Mouse (Mus musculus) hindbrain, postnatal 0 days (tissue): Measurements from ENCODE around the gene Iqsec2. TPM values are rescaled to one million over a fixed set of nuclear protein-coding genes. Genes with fewer than 3 reads are reported as not detected.

Experiments used
- ATAC-seq: fragments of 200-750 bp; cut with Nextera tagmentation; 2 replicates; pipeline ENCODE4 v1.8.0; 2017; ENCODE audit warnings: mild to moderate bottlenecking, moderate TSS enrichment, moderate library complexity
- DNase-seq: peaks from one replicate; pipeline ENCODE4 v3.0.0-alpha.2; 2015; ENCODE audit warnings: low spot score
- H3K27ac ChIP-seq: fragments of 300-500 bp; sonication (generic); 2 replicates; pipeline ENCODE4 v1.5.1; 2014; ENCODE audit warnings: mild to moderate bottlenecking
- H3K27me3 ChIP-seq: fragments of 300-500 bp; sonication (generic); 2 replicates; pipeline ENCODE4 v1.6.1; 2014; ENCODE audit warnings: low read length, mixed read lengths; ENCODE audit not compliant: insufficient read depth
- H3K36me3 ChIP-seq: fragments of 300-500 bp; sonication (generic); 2 replicates; pipeline ENCODE4 v1.6.1; 2014; ENCODE audit warnings: low read length, mixed read lengths; ENCODE audit not compliant: insufficient read depth
- H3K4me1 ChIP-seq: fragments of 300-500 bp; sonication (generic); 2 replicates; pipeline ENCODE4 v1.6.1; 2014; ENCODE audit warnings: antibody characterized with exemption, low read length, mixed read lengths; ENCODE audit not compliant: insufficient read depth
- H3K4me2 ChIP-seq: fragments of 300-500 bp; sonication (generic); 2 replicates; pipeline ENCODE4 v1.6.1; 2014; ENCODE audit warnings: low read depth, mild to moderate bottlenecking, low read length, moderate library complexity, mixed read lengths
- H3K4me3 ChIP-seq: fragments of 300-500 bp; sonication (generic); 2 replicates; pipeline ENCODE4 v1.5.1; 2014; ENCODE audit warnings: low read length
- H3K9ac ChIP-seq: fragments of 300-500 bp; sonication (generic); replicated peaks from 2 replicates; pipeline ENCODE4 v1.6.1; 2014; ENCODE audit warnings: mild to moderate bottlenecking, low read length, moderate library complexity, mixed read lengths
- H3K9me3 ChIP-seq: fragments of 300-500 bp; sonication (generic); 2 replicates; pipeline ENCODE4 v1.6.1; 2016; ENCODE audit warnings: low read length, mixed read lengths
- CTCF ChIP-seq: IDR thresholded peaks from 2 replicates; pipeline ENCODE4 v1.5.1; 2016; ENCODE audit warnings: antibody characterized with exemption, control low read depth, low read depth
- WGBS: fragments of 180-500 bp; shearing (Covaris S2); extraction: QIAGEN DNeasy Blood & Tissue Kit; methylation state at CpG from one replicate; pipeline ENCODE4 v1.1.7; 2014; 5-methylcytosine and 5-hydroxymethylcytosine counted together
- polyA plus RNA-seq: library from polyadenylated mRNA; unstranded; fragments of >200 nt; fragmentation: Nextera tagmentation; extraction: Ambion mirVana; gene quantifications from 2 replicates; pipeline ENCODE4 v1.2.1, GENCODE M21; 2015
- total RNA-seq: library from RNA; depleted of rRNA; stranded (reverse); fragments of >200 nt; gene quantifications from 2 replicates; pipeline ENCODE4 v1.2.3, GENCODE M21; 2014; rRNA removed

Gene Iqsec2
- 27.3 and 30.0 TPM in 2 replicates for total RNA-seq
- polyA plus RNA-seq = 9.5 and 9.7 TPM in 2 replicates

DNA sequence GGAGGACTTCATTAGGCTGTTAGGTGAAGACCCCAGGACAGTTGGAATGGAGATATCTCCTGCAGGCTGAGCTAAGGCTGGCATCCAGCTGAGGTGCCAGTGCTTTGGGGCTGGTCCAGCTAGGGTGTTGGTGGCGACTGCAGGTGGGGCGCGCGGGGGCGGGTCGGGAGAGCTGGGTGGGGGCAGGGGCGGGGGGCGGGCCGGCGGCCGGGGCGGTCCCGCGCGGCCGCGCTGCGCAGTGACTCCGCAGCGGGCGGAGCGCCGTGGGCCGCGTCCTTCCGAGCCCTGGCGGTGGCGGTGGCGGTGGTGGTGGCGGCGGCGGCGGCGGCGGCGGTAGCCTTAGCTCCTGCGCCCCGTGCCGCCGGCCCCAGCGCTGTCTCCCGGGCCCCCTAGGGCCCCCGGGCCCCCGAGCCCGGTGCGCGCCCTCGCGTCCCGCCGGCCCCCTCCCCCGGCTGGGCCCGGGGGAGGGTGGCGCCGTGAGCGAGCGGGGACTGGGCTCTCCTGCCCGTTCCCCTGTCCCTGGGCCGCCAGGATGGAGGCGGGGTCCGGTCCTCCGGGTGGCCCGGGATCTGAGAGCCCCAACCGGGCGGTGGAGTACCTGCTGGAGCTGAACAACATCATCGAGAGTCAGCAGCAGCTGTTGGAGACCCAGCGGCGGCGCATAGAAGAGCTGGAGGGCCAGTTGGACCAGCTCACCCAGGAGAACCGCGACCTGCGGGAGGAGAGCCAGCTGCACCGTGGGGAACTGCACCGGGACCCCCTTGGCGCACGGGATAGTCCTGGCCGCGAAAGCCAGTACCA lies at the start of gene Iqsec2:
TSS of gene Iqsec2 (plus strand) at position 328 of the 801 bp plus-strand sequence.
- TF ChIP-seq CTCF = no peak
- Histone ChIP-seq H3K27ac (peak within 1 kb of the TSS; percentile 56; the same call in 1 of the 2 replicates), H3K9me3 (no peaks in the 10 kb centered on the region), H3K4me1 (0 out of 2 replicates have a peak, but pooled peaks cover 4% of the 10 kb centered on the region), H3K4me2 (peak within 1 kb of the TSS; percentile 68), H3K4me3 (peak within 1 kb of the TSS; percentile 61), H3K36me3 (no peaks in the 10 kb centered on the region), H3K9ac (peak within 1 kb of the TSS; percentile 65), H3K27me3 (peaks cover 13% of the 10 kb centered on the region; the same call in 1 of the 2 replicates)
- peak; percentile 81 for ATAC-seq
- peak; percentile 37 for DNase-seq
- WGBS = 26% methylated on average over 39 of the region's 78 CpGs

DNA sequence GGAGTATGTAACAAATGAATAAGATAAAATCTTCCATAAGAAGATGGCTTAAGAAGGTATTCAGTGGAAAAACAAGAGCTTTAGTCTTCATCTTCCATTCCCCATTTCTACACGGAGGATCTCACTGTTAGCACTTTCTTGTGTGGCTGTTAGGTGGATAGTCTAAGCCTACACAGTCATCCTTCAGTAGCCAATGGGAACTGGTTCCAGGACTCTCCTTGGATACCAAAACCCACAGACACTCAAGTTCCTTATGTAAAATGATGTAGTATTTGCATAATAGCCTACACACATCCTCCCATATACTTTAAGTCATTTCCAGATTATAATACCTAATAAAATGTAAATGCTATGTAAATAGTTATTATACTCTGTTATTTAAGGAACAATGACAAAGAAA lies 46.5 kb upstream of the Iqsec2 start:
- Histone ChIP-seq H3K4me1 (no peaks in the 10 kb centered on the region), H3K27ac (no peak overlapping the region), H3K36me3 (no peaks in the 10 kb centered on the region), H3K4me3 (no peak overlapping the region), H3K4me2 (no peak overlapping the region), H3K9ac (no peak overlapping the region), H3K27me3 (peaks cover 4% of the 10 kb centered on the region; the same call in 1 of the 2 replicates), H3K9me3 (no peaks in the 10 kb centered on the region)
- DNase-seq (no peak), ATAC-seq (no peak)
- TF ChIP-seq CTCF = no peak
- 30% methylated on average over 1 of the region's 1 CpGs for WGBS

DNA sequence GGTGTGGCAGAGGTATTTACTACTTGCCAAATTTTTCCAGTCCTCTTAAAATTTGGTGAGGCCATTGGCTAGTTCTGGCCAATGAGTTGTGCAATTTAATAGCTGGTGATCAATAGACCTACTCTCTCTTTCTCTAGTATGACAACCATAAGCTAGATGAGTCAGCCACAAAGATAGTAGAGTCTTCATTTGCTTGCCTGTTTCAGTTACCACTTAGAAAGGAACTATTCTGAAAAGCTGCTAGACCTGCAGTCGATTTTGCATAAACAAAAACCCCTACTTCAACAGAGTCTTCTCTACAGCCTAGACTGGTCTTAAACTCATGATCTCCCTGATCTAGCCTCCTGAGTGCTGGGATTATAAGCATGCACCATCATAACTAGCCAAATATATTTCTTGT lies 22.4 kb upstream of the Iqsec2 start:
- Histone ChIP-seq H3K4me3 (no peak overlapping the region), H3K4me1 (no peaks in the 10 kb centered on the region), H3K9me3 (no peaks in the 10 kb centered on the region), H3K27me3 (peaks cover 13% of the 10 kb centered on the region; the same call in 1 of the 2 replicates), H3K4me2 (no peak overlapping the region), H3K27ac (no peak overlapping the region), H3K9ac (no peak overlapping the region), H3K36me3 (no peaks in the 10 kb centered on the region)
- no peak for DNase-seq
- no peak for ATAC-seq
- no peak for TF ChIP-seq CTCF
- WGBS = 89% methylated on average over 1 of the region's 1 CpGs

DNA sequence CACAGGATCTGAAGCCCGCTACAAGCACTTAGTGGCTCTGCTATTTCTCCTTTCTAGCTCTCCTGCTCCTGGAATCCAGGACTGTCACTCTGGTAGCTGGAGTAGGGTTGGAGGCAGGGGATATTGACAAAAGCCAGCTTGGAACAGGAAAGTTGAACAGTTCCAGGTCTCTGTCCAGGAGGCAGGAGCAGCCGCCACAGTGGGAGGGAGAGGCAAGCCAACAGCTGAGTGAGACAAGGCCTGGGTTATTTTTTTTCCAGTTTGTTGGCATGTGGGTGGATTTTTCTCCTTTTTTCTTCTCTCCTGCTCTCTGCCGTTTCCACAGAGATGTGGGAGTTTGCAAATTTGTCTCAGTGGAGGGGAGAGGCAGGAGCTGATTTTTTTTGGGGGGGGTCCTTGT lies 13.3 kb upstream of the Iqsec2 start:
- H3K4me1 ChIP-seq = no peaks in the 10 kb centered on the region
- no peak overlapping the region for H3K4me3 ChIP-seq
- DNase-seq (no peak), ATAC-seq (no peak)
- H3K36me3 ChIP-seq = no peaks in the 10 kb centered on the region
- 0 out of 2 replicates have a peak, but pooled peaks cover 9% of the 10 kb centered on the region for H3K27me3 ChIP-seq
- H3K27ac ChIP-seq = no peak overlapping the region
- no peak overlapping the region for H3K4me2 ChIP-seq
- H3K9me3 ChIP-seq = no peaks in the 10 kb centered on the region
- no peak overlapping the region for H3K9ac ChIP-seq
- WGBS = 64% methylated on average over 3 of the region's 3 CpGs
- no peak for TF ChIP-seq CTCF

DNA sequence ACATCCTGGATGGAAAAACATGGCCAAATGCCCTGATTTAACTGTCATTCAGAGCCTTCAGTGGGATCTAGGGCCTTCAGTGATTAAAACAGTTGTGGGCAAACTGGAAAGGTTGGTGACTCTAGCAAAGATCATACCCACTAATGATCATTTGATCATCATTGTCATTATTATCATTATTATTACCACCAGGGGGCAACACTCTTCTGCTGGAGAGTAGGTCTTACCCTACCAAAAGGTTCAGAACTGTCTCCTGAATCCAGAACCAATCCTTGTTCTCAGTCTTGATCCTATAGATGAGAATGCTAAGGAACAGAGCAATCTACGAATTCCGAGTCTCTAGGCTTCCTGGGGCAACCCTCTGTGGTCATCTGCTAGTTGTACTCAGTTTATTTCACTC lies 12.0 kb upstream of the Iqsec2 start:
- 93% methylated on average over 2 of the region's 2 CpGs for WGBS
- Histone ChIP-seq H3K27me3 (0 out of 2 replicates have a peak, but pooled peaks cover 9% of the 10 kb centered on the region), H3K4me3 (no peak overlapping the region), H3K9me3 (no peaks in the 10 kb centered on the region), H3K27ac (no peak overlapping the region), H3K4me2 (no peak overlapping the region), H3K36me3 (no peaks in the 10 kb centered on the region), H3K9ac (no peak overlapping the region), H3K4me1 (no peaks in the 10 kb centered on the region)
- TF ChIP-seq CTCF = peak; percentile 19; the same call in 1 of the 2 replicates
- ATAC-seq = no peak
- no peak for DNase-seq

DNA sequence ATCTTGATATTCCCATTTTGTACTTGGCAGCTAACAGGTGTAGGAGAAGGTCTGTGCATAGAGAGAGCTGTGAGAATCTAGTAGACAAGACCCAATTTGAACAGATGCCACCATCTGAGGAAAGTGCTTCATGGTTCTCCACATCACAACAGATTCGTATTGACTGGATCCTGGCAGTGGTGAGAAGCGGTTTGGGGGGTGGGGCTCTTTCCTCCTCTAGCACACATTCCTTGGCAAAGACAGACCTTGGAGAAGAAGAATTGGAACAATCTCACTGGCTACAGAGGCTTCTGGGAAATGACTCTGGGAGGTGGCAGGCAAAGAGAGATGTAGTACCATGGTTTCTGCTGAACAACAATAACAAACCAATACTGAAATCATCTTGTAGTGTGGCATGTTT lies 8.9 kb upstream of the Iqsec2 start:
- DNase-seq = no peak
- no peaks in the 10 kb centered on the region for H3K36me3 ChIP-seq
- no peaks in the 10 kb centered on the region for H3K9me3 ChIP-seq
- H3K4me1 ChIP-seq = no peaks in the 10 kb centered on the region
- H3K27me3 ChIP-seq = 0 out of 2 replicates have a peak, but pooled peaks cover 16% of the 10 kb centered on the region
- no peak for ATAC-seq
- no peak overlapping the region for H3K4me2 ChIP-seq
- no peak overlapping the region for H3K9ac ChIP-seq
- no peak for TF ChIP-seq CTCF
- H3K4me3 ChIP-seq = no peak overlapping the region
- 57% methylated on average over 2 of the region's 2 CpGs for WGBS
- H3K27ac ChIP-seq = no peak overlapping the region
